In the genomic region with DNA sequence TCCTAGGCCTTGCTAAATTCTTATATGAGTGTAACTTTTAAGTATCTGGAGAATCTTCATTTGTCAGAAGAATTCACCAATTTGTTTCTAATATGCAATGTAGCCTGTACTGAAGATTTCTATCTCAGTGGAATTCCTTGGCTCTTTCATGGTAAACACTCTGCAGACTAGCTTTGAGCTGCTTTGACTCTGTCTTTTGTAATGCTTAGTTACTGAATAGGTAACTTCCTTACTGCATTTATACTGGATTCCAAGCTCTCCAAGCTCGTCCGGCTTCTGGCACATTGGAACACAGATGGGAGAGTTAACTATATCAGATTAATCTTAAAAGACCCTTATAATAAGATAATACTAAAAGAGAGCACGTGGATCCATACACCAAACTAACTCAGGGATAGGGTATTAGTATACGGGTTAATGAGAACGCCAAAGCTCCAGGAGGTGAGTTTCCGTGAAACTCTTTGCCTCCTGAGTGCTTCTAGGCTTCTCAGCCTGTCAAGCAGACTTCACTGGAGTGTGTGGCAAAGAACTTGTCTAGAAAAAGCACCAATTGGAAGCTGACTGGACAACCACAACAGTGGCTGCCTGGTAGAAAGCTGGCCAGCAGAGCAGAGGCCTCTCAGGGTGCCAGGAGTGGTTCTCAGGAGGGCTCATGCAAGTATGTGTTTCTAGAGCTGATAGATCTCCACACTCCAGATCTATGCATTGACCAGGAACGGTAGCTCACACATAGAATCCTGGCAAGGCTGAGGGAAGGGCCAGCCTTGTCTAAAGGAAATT, we compare ENCODE assay signal across 21 mouse cellular contexts. TPM values are rescaled to one million over a fixed set of nuclear protein-coding genes. Genes with fewer than 3 reads are reported as not detected.
"Had no signal": no experiment of that assay in that cellular context is flagged by ENCODE, and none has a peak within 500 bp of the region (broad histone marks: within the 10 kb centered on the region; RNA-seq: fewer than 3 reads in every experiment).

No protein-coding gene starts in this region.

- H3K4me3 ChIP-seq: layer of hippocampus, adult 2 months; limb, embryonic 13.5 days; liver, embryonic 15.5 days; lung, embryonic 15.5 days; midbrain, embryonic 12.5 days had no signal

- H3K27ac ChIP-seq: kidney, postnatal 0 days; layer of hippocampus, adult 2 months; limb, embryonic 13.5 days; liver, embryonic 15.5 days; lung, embryonic 15.5 days; midbrain, embryonic 12.5 days had no signal

- H3K9me3 ChIP-seq: limb, embryonic 13.5 days; liver, embryonic 15.5 days; lung, embryonic 15.5 days; midbrain, embryonic 12.5 days had no signal

- H3K4me1 ChIP-seq: limb, embryonic 13.5 days; liver, embryonic 15.5 days; lung, embryonic 15.5 days; midbrain, embryonic 12.5 days had no signal

- H3K9ac ChIP-seq: limb, embryonic 13.5 days; liver, embryonic 15.5 days; lung, embryonic 15.5 days; midbrain, embryonic 12.5 days had no signal

- H3K4me2 ChIP-seq: limb, embryonic 13.5 days; liver, embryonic 15.5 days; lung, embryonic 15.5 days; midbrain, embryonic 12.5 days had no signal

- DNase-seq: kidney, adult 11 months; kidney, adult 9 months; kidney, postnatal 4 days; left cerebral cortex, postnatal 4 days; right cerebral cortex, adult 18-20 months; right cerebral cortex, postnatal 25 days; thymus, postnatal 4 days had no signal

- H3K27me3 ChIP-seq: limb, embryonic 13.5 days; liver, embryonic 15.5 days; lung, embryonic 15.5 days; midbrain, embryonic 12.5 days had no signal

RNA-seq across cellular contexts. Expression of a gene that starts 21.8 kb away (rescaled TPM):
- total RNA-seq: layer of hippocampus, adult 2 months; layer of hippocampus, postnatal 14 days; left cerebral cortex, adult 18-20 months; left cerebral cortex, postnatal 10 days; left cerebral cortex, postnatal 4 days; liver, adult 2 months; megakaryocyte-erythroid progenitor cell, adult 5-6 weeks; midbrain, postnatal 0 days had no signal
- polyA plus RNA-seq: kidney, postnatal 0 days; limb, embryonic 13.5 days; liver, adult 2 months; liver, embryonic 15.5 days; lung, embryonic 15.5 days; midbrain, embryonic 12.5 days; midbrain, postnatal 0 days; neural tube, embryonic 14.5 days; small intestine, adult 2 months had no signal
